Mouse (Mus musculus) layer of hippocampus, postnatal 14 days (tissue): ENCODE data around the gene Bricd5. TPM values are rescaled to one million over a fixed set of nuclear protein-coding genes. Genes with fewer than 3 reads are reported as not detected.
"Not testable (repeated sequence)": the region's sequence is repeated elsewhere in the genome, so short reads cannot be mapped to it uniquely, and the experiment has no call there.

ENCODE experiments used
- DNase-seq, 2 experiments: peaks; one replicate each; pipeline ENCODE4 v3.0.0; 2021 to 2022; ENCODE audit warnings: low spot score in 2 of 2, mixed read lengths in 1 of 2
- long read RNA-seq, 2 experiments: library from polyadenylated mRNA; stranded (forward); transcript quantifications; one replicate each; pipeline ENCODE4 v2.0.0; 2021
- total RNA-seq, 2 experiments: library from RNA; stranded (reverse); gene quantifications; 2 replicates each; pipeline ENCODE4 v1.2.3; 2021

The Bricd5 gene
- 1 to 10 TPM; 1.0 to 2.1 TPM for total RNA-seq
- long read RNA-seq, experiment 1, partial matches to known transcripts, result 0 of 1 reads
- long read RNA-seq, experiment 1, other reads (novel, unspliced or antisense), result 0 of 1 reads
- long read RNA-seq, experiment 2, partial matches to known transcripts, result 1 of 1 reads
- long read RNA-seq, experiment 2, other reads (novel, unspliced or antisense), result 0 of 1 reads

DNA sequence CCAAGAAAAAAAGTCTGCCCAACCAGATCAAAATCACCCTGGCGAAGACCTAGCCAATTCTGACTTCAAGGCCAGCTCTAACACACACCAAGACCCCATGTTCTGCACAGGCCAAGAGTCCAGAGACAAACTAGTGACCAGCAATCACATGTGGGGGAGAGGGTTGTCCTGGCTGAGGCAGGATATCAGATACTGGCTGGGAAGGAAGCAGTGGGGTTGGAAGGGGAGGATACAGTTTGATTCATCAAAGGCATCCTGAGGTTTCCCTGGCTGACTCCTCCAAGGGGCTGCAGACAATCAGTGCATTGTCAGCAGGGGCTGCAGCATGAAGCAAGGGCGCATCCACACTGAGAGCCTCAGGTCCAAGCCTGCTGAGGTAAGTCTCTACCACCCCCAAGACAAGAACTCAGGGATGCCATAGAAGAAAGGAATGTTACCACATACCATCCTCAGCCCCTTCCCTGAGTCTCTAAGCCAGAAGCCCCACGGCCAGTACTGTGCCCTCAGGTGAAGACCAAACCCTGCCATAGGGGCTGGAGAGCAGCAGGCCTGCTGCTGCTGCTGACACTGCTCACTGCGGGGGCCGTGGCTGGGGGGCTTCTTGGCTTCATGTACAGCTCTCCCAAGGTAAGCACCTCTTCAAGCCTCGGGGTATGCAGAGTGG is at the start of gene Bricd5:
Bricd5 (plus strand) TSS at position 273 of the 664 bp plus-strand sequence.
- DNase-seq, result no peak

DNA sequence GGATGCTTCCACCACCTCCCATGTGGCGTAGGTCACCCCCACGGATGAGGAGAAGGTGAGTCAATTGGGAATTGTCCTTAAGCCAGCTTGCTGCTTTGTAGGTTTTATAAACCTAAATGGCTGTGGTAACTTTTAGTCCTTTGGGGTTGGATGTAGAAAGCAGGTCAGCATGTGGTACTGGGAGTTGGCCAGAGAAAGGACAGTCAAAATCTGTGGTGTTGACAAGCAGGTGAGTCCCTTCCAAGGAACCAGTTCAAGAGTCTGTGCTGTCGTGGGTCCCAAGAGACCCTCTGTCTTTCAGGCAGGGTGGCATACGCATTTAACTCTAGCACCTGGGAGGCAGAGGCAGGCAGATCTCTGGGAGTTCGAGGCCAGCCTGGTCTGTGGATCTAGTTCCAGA is 49.2 kb upstream of the Bricd5 start:
- DNase-seq, result no peak

DNA sequence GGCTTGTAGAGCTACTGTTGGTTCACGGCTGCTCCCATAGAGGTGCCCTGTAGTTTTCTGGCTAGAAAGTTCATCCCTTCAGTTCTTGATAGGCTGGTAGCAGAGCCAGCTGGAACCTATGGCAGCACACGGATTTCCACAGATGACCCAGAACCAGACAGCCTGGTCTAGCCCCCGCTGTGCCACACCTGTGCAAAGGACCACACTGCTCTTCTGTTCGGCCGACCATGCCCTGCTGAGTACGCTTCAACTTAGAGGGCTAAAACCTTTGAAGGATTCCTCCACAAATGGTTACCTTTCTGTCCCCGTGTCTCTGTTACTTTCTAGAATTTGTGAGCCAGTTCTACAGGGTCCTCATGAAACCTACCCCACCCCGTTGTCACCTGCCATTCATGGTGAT is 48.4 kb upstream of the Bricd5 start:
- DNase-seq, result not testable (repeated sequence)

DNA sequence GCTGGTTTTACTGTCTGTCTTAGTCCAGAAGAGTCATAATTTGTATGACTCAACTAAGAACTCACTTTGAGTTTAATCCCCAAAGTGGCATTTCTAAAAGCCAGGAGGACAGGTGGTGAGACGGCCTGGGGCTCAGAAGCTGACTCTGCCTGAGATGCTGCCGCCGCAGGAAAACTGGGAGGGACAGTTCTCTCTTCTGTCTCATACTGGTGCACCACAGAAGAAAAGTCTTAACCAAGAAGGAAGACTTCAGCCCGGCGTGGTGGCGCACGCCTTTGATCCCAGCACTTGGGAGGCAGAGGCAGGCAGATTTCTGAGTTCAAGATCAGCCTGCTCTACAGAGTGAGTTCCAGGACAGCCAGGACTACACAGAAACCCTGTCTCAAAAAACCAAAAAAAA is 47.8 kb upstream of the Bricd5 start:
- no peak for DNase-seq

DNA sequence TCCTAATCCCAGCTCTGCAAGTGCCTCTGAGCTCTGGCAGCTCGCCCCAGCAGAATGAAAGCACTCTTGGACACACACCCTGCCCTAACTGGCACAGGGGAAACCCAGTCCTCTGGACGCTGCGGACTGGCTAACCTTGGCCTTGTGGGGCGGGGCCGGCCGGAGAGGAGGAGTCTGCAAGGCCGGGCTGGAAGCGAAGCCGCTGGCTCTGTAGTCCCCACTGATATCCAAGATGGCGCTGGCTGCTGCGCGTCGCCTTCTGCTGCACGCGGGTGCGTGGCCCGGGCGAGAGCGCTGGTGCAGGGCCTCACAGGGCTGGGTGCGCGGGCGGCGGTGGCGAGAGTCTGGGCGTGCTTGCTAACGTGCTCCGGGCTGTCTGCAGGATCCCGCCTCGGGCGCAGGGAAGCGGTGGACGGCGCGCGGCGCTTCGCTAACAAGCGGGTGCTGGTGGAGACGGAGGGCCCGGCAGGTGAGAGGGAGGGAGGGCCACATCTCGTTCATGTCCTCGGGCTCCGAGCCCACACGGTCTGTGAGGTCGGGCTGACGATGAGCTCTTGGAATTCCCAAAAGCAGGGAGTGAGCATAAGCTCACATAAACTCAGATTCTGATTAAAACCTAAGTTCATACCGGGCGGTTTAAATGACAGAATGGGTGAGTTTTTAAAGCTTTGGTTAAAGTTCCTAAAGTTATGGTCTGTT is 47.1 kb upstream of the Bricd5 start, which contains the start of gene Eci1:
Eci1 (plus strand) TSS at position 171 of the 699 bp plus-strand sequence.
- DNase-seq, result peak; percentile 88 to 94

DNA sequence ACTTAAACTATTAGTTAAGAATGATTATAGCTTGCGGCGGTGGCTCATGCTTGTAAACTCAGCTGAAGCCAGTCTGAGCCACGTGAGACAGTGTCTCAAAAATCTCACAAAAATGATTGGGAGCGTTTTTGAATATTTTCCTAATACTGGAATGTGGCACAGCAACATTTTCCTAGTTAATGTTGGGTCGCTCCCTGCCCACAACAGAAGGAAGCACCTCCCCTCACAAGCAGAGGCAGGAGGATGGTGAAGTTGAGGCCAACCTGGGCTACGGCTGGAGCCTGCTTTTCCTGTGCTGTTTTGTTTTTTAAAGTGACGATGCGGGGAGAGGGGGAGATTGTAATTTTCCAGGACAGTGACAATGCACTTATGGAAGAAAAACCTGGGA is 46.5 kb upstream of the Bricd5 start:
- no peak for DNase-seq

DNA sequence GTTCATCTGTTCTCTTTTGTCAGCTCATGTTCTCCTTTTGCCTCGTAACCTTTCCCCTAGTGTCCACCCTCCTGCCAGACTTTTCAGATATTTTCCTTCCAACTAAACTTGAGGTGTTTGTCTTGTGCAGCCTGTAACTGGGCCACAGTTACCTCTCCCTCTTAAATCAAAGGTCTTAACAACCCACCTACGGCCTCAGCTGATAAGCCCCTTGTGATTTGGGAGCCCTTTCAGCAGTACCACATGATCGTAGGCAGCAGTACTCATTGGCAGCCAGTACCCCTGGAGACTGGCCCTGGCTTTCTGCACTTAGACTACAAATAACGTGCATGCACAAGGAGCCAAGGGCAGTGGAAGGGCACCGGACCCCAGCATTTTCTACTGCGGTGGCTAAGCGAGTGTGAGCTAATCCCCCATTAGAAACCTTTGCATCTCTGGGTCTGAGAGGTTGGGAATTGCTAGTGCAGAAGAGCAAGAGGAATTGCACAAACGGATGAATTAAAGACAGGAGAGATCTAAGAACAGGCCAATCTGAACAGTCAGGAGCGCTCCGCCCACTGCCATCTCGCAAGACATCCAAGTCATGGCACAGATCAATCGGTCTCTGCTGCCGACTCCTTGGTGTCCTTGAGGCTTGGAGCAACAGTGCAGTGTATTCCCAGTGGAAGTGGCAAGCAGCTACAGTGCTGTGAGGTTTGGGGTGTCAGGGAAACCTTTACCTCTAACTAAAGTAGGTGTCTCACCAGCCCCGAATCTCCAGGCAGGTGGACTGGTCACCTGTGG is 44.3 kb upstream of the Bricd5 start:
- DNase-seq, result peak in 1 of 2 experiments; percentile 28

DNA sequence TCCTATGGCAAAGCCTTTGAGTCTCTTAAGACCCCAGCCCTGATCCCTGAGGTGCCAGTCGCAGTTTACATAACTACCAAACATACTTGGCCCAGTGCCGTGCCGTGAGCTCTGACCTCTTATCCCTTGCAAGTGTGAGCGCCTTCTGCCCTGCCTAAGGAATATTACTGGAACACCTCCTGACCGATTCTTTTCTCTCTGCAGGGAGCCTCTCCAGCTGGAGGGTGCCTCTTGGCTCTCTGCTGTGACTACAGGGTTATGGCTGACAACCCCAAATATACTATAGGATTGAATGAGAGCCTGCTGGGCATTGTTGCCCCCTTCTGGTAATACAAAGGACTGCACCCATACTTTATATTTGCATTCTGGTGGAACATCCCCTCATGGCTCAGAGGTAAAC is 36.7 kb upstream of the Bricd5 start:
- DNase-seq, result no peak

DNA sequence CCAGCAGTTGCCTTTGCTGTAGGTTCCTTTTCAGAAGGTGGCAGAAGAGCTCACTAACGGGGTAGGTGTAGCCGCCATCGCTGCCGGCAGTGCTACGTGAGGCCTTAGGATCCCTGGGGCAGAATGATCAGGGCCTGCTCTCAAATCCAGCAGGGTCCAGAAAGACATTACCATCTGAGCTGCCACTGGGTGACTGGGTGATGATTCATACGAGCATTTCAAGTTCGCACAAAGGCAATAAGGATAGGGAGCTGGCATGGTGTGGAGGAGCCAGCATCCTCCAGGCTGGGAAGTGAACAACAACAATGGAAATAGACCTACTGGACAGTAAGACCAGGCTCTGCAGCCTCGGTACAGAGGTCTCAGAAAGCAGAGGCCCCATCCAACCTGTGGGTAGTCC is 33.3 kb upstream of the Bricd5 start:
- DNase-seq, result no peak

DNA sequence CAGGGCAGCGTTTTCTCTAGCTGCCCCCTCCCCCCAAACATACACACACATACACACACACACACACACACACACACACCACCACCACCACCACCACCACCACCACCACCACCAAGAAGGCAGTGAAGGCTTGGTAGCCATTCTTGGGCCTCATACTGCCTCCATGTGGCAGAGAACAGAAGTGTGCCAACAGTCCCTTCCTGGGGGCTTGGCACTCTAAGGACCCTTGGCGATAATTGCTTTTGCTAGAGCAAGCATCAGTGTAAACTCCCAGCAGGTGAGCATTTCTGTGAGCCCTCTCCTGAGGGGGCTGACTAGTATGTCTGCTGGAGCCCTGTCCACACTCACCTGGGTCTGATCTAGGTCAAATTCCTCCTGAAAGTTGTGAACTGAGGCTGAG is 32.5 kb upstream of the Bricd5 start:
- DNase-seq, result no peak

DNA sequence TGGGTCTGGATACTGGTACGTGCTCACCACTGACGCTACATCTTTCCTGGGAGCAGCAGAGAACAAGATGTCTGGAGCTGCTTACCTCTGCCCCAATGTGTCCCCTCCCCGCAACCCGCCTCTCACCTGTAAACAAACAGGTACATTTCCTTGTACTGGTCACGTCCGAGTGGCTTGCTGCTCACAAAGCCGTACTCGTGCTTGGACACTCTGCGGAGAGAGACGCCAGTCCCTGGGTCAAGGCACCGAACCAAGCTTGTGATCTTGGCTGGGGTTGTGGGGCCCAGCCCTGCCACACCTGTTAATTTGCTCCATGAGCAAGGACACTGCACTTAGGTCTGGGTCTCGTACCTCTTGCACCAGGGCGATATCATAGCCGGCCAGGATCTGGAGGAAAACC is 31.6 kb upstream of the Bricd5 start:
- DNase-seq, result no peak

DNA sequence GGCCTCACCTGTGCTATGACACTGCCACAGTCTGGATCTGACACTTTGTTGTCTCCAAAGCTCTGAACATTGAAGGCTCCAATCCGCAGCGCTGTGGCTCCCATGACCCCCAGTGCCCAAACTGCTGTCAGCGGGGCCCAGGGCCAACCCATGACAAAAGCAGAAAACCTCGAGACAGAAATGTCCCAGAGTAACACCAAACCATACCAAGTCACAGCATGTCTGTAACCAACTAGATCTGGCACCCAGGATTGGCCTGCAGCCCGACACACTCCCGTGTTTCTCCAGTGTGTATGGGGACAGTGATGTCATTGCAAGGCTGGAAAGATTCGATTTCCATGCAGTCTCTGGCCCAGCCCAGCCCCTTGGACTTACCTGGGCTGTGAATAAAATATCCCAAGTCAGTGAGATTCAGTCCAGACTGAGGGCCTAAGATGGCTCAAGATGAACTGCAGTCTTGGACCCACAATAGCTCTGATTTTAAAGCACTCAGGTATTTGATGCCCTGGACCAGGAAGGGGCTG is 31.0 kb upstream of the Bricd5 start, which contains the start of gene Dnase1l2:
Dnase1l2 (minus strand) TSS at position 474 of the 524 bp plus-strand sequence.
- no peak for DNase-seq

DNA sequence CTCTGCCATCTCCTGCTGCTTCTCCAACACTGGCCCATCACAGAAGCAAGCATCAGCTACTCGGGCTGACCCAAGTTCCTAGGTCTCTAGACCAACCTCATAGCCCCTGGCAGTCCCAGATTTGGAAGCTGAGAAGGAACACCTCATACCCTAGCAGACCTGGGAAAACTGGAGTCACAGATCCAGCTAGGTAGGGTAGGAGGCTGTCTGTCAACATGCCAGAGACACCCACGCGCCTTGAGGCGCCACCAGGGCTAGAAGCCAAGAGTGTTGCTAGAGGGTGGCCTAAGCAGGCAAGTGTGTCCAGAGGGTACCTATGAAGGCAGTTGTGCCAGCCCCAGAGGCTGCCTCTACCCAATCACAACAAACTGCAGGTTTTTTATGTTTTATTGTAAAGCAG is 30.3 kb upstream of the Bricd5 start:
- DNase-seq, result no peak

DNA sequence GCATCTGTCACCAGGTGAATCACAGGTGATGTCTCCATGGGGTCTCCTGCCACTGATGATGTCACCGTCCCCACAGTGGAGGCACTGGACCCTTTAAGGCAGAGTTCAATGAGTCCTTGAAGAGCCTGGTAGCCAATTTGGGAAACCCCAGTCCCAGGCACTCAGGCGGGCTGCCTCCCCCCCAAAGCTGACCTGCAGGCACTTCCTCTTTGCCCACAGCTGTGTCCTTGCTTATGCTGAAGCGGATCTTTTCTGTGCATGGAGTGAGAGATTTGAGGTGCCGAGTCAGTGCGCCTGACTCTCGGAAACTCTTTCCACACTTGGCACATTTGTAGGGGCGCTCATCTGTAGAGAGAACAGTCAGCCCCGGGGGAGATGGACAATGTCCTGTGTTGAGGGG is 27.1 kb upstream of the Bricd5 start:
- no peak for DNase-seq

DNA sequence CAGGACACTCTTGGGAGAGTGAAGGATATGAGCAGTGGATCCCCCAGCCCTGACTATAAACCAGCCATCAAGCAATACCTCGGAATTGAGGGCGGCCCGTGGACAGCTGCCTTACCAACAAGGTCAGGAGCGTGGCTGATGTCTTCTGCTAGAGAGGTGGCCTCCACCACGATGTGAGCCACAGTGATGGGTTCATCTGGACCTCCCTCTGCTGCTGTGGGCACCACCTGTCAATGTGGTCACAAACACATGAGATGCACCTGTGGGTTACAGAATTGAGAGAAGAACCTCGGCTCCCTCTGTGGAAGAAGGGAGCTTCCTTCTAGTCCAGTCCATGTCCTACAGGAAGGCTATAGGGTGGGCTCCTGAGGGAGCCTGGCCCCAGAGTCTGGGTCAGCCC is 24.2 kb upstream of the Bricd5 start:
- no peak for DNase-seq

DNA sequence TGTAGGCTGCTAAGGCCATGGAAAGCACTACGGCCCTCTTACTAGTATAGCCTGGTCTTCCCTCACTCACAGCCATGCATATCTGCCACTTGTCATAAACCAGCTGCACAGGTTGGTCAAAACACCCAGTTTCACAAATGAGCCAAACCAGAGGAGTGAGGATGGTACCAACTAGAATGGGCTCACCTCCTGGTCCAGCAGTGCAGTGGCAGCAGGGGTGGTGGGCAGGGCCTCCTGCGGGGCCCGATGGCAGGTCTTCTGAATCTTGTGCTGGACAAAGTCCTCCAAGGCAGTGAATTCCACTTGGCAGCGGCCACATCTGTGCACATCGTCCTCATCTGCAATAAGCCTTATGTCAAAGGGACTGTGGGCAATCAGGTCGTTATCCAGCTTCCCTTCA is 22.5 kb upstream of the Bricd5 start:
- DNase-seq, result no peak

DNA sequence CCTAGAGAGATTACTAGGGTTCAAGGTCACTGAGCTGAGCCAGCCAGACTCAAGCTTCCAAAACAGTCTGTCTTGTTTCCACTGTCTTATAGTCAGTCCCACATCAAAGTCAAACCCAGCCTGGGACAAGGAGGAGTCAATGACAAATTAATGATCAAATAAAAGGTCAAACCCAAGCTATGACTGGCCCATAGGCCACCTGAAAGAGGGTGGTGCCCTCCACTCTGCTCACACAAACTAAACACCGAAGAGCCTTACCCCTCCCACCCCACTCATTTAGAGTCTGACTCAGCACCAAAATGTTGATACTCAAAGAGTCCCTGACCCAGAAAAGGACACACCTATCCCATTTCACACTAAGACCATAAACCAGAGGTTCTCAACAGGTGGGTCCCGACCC is 20.3 kb upstream of the Bricd5 start:
- DNase-seq, result no peak

DNA sequence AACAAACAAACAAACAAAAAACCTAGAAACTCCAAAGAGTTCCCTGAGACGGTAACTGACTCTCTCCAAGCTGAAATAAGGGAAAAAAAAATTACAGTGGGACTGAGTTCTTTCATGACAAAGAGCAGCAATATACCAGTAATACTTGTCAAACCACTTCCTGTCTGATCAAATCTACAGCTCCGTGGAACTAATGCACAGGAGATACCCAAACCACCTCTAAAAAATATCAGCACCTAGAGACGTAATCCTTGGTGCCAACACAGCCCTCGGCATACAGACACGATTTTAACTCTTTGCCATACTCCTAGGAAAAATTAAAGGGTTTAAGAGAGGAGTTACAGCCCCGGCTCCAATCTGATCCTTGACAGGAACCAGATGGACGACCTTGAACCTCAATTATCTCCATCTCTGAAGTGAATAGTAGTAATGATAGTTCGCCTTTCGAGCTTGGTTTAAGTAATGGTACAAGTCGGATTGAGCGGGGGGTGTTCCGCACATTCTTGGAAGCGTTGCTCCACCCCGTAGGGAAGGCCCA is 19.4 kb upstream of the Bricd5 start:
- no peak for DNase-seq

DNA sequence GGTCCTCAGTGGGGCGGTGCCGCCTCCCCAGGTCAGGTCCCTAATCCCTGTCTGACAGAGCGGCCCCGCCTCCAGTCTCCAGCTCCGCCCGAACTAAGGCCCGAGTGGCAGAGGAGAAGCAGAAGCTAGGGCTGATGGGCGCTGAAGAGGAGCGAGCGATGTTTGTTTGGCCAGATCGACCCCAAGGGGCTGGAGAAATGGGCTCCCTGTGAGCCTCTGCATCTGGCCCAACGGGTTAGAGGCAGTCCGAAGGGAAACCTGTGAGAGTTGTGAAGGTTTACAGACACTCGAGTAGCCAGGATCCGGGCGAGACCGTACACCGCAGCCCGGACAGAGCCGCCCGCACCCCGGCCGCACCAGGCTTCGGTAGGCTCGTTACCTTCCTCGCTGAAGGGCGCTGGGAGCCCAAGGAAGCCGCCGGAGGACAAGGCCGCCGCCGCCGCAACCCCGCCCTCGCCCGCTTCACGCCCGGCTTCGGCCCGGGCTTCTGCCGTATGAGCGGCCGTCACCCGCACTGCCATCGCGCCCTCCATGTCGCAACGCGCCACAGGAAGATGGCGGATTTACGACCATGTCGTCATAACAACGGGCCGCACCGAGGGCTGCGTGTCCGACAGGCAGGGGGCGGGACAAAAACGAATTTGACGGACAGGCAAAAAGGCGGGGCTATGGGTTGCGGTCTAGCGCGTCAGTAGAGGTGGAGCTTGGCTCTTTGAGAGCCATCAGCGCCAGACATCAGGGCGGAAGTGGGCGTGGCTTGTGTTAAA is 18.7 kb upstream of the Bricd5 start:
- DNase-seq, result peak; percentile 98 to 99

DNA sequence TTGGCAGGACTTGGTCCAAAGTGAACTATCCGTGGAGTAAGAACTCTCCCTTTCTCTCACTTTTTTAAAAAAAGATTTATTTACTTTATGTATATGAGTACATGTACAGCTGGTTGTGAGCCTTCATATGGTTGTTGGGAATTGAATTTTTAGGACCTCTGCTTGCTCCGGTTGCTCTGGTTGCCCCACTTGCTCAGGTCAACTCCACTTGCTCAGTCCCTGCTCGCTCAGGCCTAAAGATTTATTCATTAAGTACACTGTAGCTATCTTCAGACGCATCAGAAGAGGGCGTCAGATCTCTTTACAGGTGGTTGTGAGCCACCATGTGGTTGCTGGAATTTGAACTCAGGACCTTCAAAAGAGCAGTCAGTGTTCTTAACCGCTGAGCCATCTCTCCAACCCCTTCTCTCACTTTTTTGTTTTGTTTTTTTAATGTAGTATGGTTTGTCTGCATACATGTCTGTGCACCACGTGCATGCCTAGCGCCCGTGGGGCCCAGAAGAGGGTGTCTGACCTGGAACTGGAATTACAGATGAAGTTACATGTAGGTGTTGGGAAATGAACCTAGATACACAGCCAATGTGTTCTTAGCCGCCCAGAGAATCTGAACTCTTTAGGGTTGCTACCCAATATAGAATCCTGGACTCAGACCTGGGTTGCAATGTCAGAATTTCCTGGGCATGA is 18.0 kb upstream of the Bricd5 start:
- not testable (repeated sequence) for DNase-seq
